Mouse (Mus musculus) heart, postnatal 0 days (tissue): ENCODE results near the gene Nol4l.

Source experiments
- CTCF ChIP-seq: IDR thresholded peaks from 2 replicates; pipeline ENCODE4 v1.5.1; 2016; ENCODE audit warnings: antibody characterized with exemption, control low read depth, low read depth
- EP300 ChIP-seq: IDR thresholded peaks from 2 replicates; pipeline ENCODE4 v1.6.1; 2016; ENCODE audit warnings: antibody characterized with exemption, low read depth

DNA sequence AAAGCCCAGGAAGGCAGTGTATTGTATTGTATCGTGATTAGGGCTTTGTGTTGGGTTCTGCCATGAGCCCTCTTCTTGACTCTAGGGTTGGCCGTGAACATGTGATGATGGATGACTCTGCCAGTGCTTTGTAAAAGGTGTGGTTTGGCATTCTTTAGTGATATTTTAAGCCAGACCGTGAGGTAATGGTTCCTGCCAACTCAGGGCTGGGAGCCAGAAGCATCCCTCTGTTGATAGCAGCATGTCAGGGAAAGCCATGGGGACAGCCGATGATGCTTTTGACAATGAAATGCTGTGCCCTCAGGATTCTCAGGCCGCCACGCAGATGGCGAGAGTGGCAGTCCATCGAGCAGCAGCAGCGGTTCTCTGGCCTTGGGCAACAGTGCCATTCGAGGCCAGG, 136.7 kb downstream of the Nol4l start:
- TF ChIP-seq CTCF = no peak
- no peak for TF ChIP-seq EP300
